Mouse (Mus musculus) lung, adult 18-20 months (tissue): ENCODE measurements around the gene Hist1h2bn.
"Not testable (repeated sequence)": the region's sequence is repeated elsewhere in the genome, so short reads cannot be mapped to it uniquely, and the experiment has no call there.

Experiments
- DNase-seq, 2 experiments: peaks; one replicate each; pipeline ENCODE4 v3.0.0; 2022; ENCODE audit warnings: mixed read lengths in 2 of 2

Hist1h2bn gene

GRCm38 (mm10) chr13:21753524-21754285, at the start of gene Hist1h2bn, which contains the start of gene Hist1h2ak:
TSS of gene Hist1h2bn (plus strand) at chr13:21754123.
TSS of gene Hist1h2ak (minus strand) at chr13:21753827.
- DNase-seq = peak; percentile 18 to 59

- DNase-seq = no peak
These were observed 47.3 kb upstream of the Hist1h2bn start for GRCm38 (mm10) chr13:21706669-21707068.

- DNase-seq = peak; percentile 86 to 89
These were observed 43.8 kb upstream of the Hist1h2bn start for GRCm38 (mm10) chr13:21710031-21710711.

GRCm38 (mm10) chr13:21710821-21711525, 43.0 kb upstream of the Hist1h2bn start:
- DNase-seq = peak; percentile 67 to 76

GRCm38 (mm10) chr13:21711698-21712097, 42.2 kb upstream of the Hist1h2bn start:
- no peak for DNase-seq

GRCm38 (mm10) chr13:21714725-21715124, 39.2 kb upstream of the Hist1h2bn start:
- peak; percentile 43 to 62 for DNase-seq

- DNase-seq = no peak
These were observed 38.6 kb upstream of the Hist1h2bn start for GRCm38 (mm10) chr13:21715131-21715863.

- DNase-seq = peak; percentile 62 to 82
These were observed 37.9 kb upstream of the Hist1h2bn start, which contains the start of the genes Hist1h2bl and Hist1h2ai for GRCm38 (mm10) chr13:21715864-21716539. TSS of gene Hist1h2bl (minus strand) at chr13:21716143. TSS of gene Hist1h2ai (plus strand) at chr13:21716422.

- not testable (repeated sequence) for DNase-seq
These were observed 37.2 kb upstream of the Hist1h2bn start for GRCm38 (mm10) chr13:21716540-21717391.

GRCm38 (mm10) chr13:21717397-21718357, 36.2 kb upstream of the Hist1h2bn start, which contains the start of gene Hist1h3h:
TSS of gene Hist1h3h (plus strand) at chr13:21717659.
- DNase-seq = peak; percentile 66 to 75

- DNase-seq = no peak
These were observed 35.4 kb upstream of the Hist1h2bn start for GRCm38 (mm10) chr13:21718381-21719080.

GRCm38 (mm10) chr13:21721107-21721756, 32.7 kb upstream of the Hist1h2bn start:
- DNase-seq = not testable (repeated sequence)

GRCm38 (mm10) chr13:21721757-21722372, 32.1 kb upstream of the Hist1h2bn start, which contains the start of gene Hist1h2bm:
TSS of gene Hist1h2bm (plus strand) at chr13:21722044.
- peak; percentile 10 to 44 for DNase-seq

GRCm38 (mm10) chr13:21722373-21722925, 31.5 kb upstream of the Hist1h2bn start:
- no peak for DNase-seq

GRCm38 (mm10) chr13:21722993-21723836, 30.7 kb upstream of the Hist1h2bn start:
- DNase-seq = no peak

- DNase-seq = no peak
These were observed 25.9 kb upstream of the Hist1h2bn start for GRCm38 (mm10) chr13:21727948-21728572.
